In the genomic region with DNA sequence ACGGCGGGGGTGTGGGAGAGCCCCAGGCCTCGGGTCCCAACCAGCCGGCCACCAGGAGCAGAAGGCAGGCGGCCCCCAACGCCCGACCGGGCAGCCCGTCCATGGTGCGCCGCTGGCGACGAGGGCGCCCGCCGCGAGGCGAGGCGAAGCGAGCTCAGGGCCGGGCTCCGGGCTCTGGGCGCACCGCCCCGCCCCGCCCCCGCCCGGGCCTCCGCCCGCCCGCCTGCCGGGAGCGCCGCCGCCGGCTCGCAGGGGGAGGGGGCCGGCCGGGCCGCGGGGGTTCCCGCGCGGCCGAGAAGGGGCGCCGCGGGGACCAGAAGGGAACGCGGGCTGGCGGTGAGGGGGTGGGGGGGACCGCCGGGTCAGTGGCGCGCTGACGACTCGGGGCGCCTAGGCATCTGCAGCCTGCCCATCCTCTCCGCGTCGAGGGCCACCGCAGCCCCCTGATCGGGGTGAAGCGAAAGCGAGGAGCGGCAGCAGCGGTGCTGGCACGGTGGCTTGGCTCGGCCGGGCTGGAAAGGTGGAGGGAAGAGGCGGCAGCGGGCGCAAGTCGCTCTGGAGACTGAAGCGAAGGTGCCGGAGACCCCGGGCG, we compare ENCODE assay signal across 8 mouse cellular contexts. TPM values are rescaled to one million over a fixed set of nuclear protein-coding genes. Genes with fewer than 3 reads are reported as not detected.
DNase-seq lines count a peak whose midpoint lies in the region; ATAC-seq and TF ChIP-seq lines count a peak whose summit lies in the region.

No protein-coding gene starts in this region.

- peak overlapping the region; percentile 34; the same call in 1 of the 2 replicates for H3K9ac ChIP-seq in heart, postnatal 0 days (replicated peaks; ENCODE audit: low read depth, low read length)
- H3K9ac ChIP-seq in limb, embryonic 13.5 days = peak overlapping the region; percentile 72
- H3K9ac ChIP-seq in midbrain, postnatal 0 days (replicated peaks; ENCODE audit: low read length, poor library complexity, severe bottlenecking) = peak overlapping the region; percentile 63

- H3K36me3 ChIP-seq in heart, postnatal 0 days (replicated peaks; ENCODE audit: control insufficient read depth, insufficient read depth, low read length) = no peaks in the 10 kb centered on the region
- H3K36me3 ChIP-seq in limb, embryonic 13.5 days = no peaks in the 10 kb centered on the region
- H3K36me3 ChIP-seq in midbrain, postnatal 0 days (ENCODE audit: insufficient read depth, low read length) = no peaks in the 10 kb centered on the region

- no peaks in the 10 kb centered on the region for H3K9me3 ChIP-seq in heart, postnatal 0 days (replicated peaks; ENCODE audit: control insufficient read depth, low read length)
- H3K9me3 ChIP-seq in limb, embryonic 13.5 days = no peaks in the 10 kb centered on the region
- H3K9me3 ChIP-seq in midbrain, postnatal 0 days (ENCODE audit: low read length) = no peaks in the 10 kb centered on the region

- TF ChIP-seq CTCF in heart, postnatal 0 days (IDR thresholded peaks at IDR 0.05; ENCODE audit: low read depth) = no peak
- TF ChIP-seq CTCF in midbrain, postnatal 0 days (IDR thresholded peaks at IDR 0.05) = no peak

- H3K4me3 ChIP-seq in heart, postnatal 0 days (ENCODE audit: low read depth, low read length) = peak overlapping the region; percentile 62
- H3K4me3 ChIP-seq in limb, embryonic 13.5 days = peak overlapping the region; percentile 65
- peak overlapping the region; percentile 64 for H3K4me3 ChIP-seq in midbrain, postnatal 0 days (ENCODE audit: low read depth, low read length)

- ATAC-seq in heart, postnatal 0 days (ENCODE audit: insufficient read depth, low read depth) = peak; percentile 44
- ATAC-seq in limb, embryonic 13.5 days (ENCODE audit: low FRiP score, low read depth) = peak; percentile 37; the same call in 1 of the 2 replicates
- ATAC-seq in midbrain, postnatal 0 days (ENCODE audit: low FRiP score) = peak; percentile 42

- no peak overlapping the region for H3K27ac ChIP-seq in heart, postnatal 0 days (ENCODE audit: low read depth)
- no peak overlapping the region for H3K27ac ChIP-seq in limb, embryonic 13.5 days
- peak overlapping the region; percentile 55 for H3K27ac ChIP-seq in midbrain, postnatal 0 days (ENCODE audit: low read depth, low read length)

- under 1% methylated on average over 44 of the region's 78 CpGs for WGBS in heart, postnatal 0 days
- WGBS in limb, embryonic 13.5 days = 0% methylated on average over 35 of the region's 78 CpGs
- 1% methylated on average over 40 of the region's 78 CpGs for WGBS in midbrain, postnatal 0 days

- no peak for TF ChIP-seq EP300 in heart, postnatal 0 days (IDR thresholded peaks at IDR 0.05; ENCODE audit: low read depth)

- 0 out of 2 replicates have a peak, but pooled peaks cover 7% of the 10 kb centered on the region for H3K4me1 ChIP-seq in heart, postnatal 0 days (ENCODE audit: control insufficient read depth, insufficient read depth)
- H3K4me1 ChIP-seq in limb, embryonic 13.5 days = peaks cover 39% of the 10 kb centered on the region
- H3K4me1 ChIP-seq in midbrain, postnatal 0 days (ENCODE audit: insufficient read depth, low read length) = no peaks in the 10 kb centered on the region

- DNase-seq in adrenal gland, adult 18-20 months (ENCODE audit: low spot score in 2 of 2) = peak; percentile 38 to 42
- DNase-seq in adrenal gland, adult 8-10 months = no peak
- peak; percentile 2 for DNase-seq in thymus, postnatal 25 days
- DNase-seq in thymus, postnatal 10 days (ENCODE audit: low spot score in 2 of 2) = no peak
- DNase-seq in heart, postnatal 0 days (ENCODE audit: low spot score) = no peak
- no peak for DNase-seq in midbrain, postnatal 0 days (ENCODE audit: low spot score)
- DNase-seq in adipocyte (ENCODE audit: low spot score) = no peak

- H3K4me2 ChIP-seq in heart, postnatal 0 days (ENCODE audit: low read depth, low read length) = peak overlapping the region; percentile 95
- peak overlapping the region; percentile 100 for H3K4me2 ChIP-seq in limb, embryonic 13.5 days (replicated peaks)
- H3K4me2 ChIP-seq in midbrain, postnatal 0 days (ENCODE audit: low read depth, low read length, poor library complexity, severe bottlenecking) = peak overlapping the region; percentile 100

- H3K27me3 ChIP-seq in heart, postnatal 0 days (ENCODE audit: control insufficient read depth, insufficient read depth, low read length) = peaks cover 86% of the 10 kb centered on the region
- peaks cover 100% of the 10 kb centered on the region for H3K27me3 ChIP-seq in limb, embryonic 13.5 days
- H3K27me3 ChIP-seq in midbrain, postnatal 0 days (ENCODE audit: insufficient read depth, low read length) = peaks cover 46% of the 10 kb centered on the region

RNA-seq across cellular contexts. Expression of gene Inhbb, which starts 1.0 kb away (rescaled TPM):
- total RNA-seq in adrenal gland, adult 18-20 months (2021) = 1 to 10 TPM; 2.9 to 3.9 TPM
- 1 to 10 TPM; 4.0 to 4.5 (median 4.2) TPM for total RNA-seq in adrenal gland, adult 8-10 months (2022)
- total RNA-seq in heart, postnatal 0 days (2014; rRNA removed; ENCODE audit: low replicate concordance) = 1.2 and 1.7 TPM in 2 replicates
- 0.36 and 0.45 TPM in 2 replicates for polyA plus RNA-seq in heart, postnatal 0 days (2015; fragmentation: Nextera tagmentation; extraction: Ambion mirVana)
- 0.73 and 0.79 TPM in 2 replicates for polyA plus RNA-seq in limb, embryonic 13.5 days (2015; fragmentation: Nextera tagmentation; extraction: Ambion mirVana)
- 4.1 and 5.1 TPM in 2 replicates for total RNA-seq in midbrain, postnatal 0 days (2014; rRNA removed)
- 2.2 and 2.6 TPM in 2 replicates for polyA plus RNA-seq in midbrain, postnatal 0 days (2015; fragmentation: Nextera tagmentation; extraction: Ambion mirVana)

Comparison
In these comparisons a context has a peak if more than half of its experiments do, and no peak if none do; other contexts are left out.
1. DNase-seq: peak in adrenal gland, adult 18-20 months (2 of 2) and thymus, postnatal 25 days (single experiment); none in adrenal gland, adult 8-10 months (single experiment), thymus, postnatal 10 days (0 of 2), heart, postnatal 0 days (single experiment), midbrain, postnatal 0 days (single experiment) and adipocyte (single experiment).
2. Peak in every context shown above with its lines, with median percentiles within 50 percentile points of each other: ATAC-seq, H3K4me2 ChIP-seq, H3K4me3 ChIP-seq and H3K9ac ChIP-seq.